Mouse (Mus musculus) thymus, adult 2 months (tissue): ENCODE data around the gene Gmcl1.

Experiments used
- CTCF ChIP-seq: fragments of 200-500 bp; IDR thresholded peaks from 2 replicates; pipeline ENCODE4 v1.5.1; 2012; ENCODE audit warnings: mild to moderate bottlenecking, control low read depth, low read length, moderate library complexity, borderline replicate concordance; ENCODE audit not compliant: control insufficient read depth, poor library complexity, insufficient read depth; ENCODE audit errors: extremely low read depth
- POLR2A ChIP-seq: fragments of 200-500 bp; IDR thresholded peaks from 2 replicates; pipeline ENCODE4 v1.6.1; 2012; ENCODE audit warnings: mild to moderate bottlenecking, low read length, control low read depth, moderate library complexity; ENCODE audit not compliant: control insufficient read depth, poor library complexity, insufficient read depth; ENCODE audit errors: extremely low read depth

GRCm38 (mm10) chr6:86736313-86736712 is 3.1 kb upstream of the Gmcl1 start:
- no peak for TF ChIP-seq POLR2A
- TF ChIP-seq CTCF, result no peak
